Mouse (Mus musculus): ENCODE measurements around the gene 1700088E04Rik.

DNA sequence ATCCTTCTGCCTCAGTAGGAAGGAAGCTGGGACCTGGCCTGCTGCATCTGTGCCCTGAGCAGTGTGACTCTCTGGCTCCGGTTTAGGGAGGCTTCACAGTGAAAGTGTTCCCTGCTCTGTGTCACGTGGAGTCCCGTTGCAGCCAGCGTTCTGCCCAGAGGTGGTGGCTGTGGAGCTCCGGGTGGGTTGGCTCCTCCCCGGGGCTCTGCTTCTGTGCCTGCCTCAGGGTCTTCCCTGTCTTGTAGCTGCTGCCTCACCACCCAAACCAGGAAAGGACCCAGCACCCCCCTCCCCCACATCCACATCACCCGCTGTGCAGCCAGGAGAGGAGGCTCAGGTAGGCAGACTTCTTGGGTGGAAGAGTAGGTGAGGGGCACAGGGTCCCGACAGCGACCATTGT lies 21.6 kb downstream of the 1700088E04Rik start:
- no peak for TF ChIP-seq POLR2A (IDR thresholded peaks at IDR 0.05; ENCODE audit: control insufficient read depth, low read depth, low read length)
- no peak for TF ChIP-seq CTCF (IDR thresholded peaks at IDR 0.05; ENCODE audit: control insufficient read depth, insufficient read depth, insufficient replicate concordance, low read depth, low read length)

Data from testis, adult 2 months (tissue).